Mouse (Mus musculus): Measurements from ENCODE around the gene Sel1l3. TPM values are rescaled to one million over a fixed set of nuclear protein-coding genes. Genes with fewer than 3 reads are reported as not detected.

Gene Sel1l3
- polyA plus RNA-seq, 1 experiment from 2014 or later, result 6.9 TPM

DNA sequence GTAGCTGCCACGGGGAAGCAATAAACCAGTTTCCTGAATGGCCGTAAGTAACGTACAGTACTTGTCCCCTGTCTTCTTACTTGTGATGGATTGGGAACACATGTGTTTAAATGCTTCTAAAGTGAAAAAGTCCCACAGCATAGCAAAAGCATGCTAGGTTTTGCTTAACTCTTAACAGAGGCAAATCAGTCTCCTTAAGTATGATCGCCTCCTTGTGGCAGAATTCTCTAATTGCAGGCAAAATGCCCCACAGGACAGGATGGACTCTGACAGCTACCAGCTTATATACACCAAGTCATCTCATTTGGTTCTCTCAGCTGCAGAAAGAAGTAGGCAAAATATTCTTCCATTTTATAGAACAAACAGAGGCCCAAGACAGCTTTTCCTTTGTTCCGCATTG, 100.8 kb downstream of the Sel1l3 start:
- peaks cover 5% of the 10 kb centered on the region; the same call in 1 of the 2 replicates for H3K9me3 ChIP-seq (ENCODE audit: control insufficient read depth, low read length)
- no peaks in the 10 kb centered on the region for H3K27me3 ChIP-seq (replicated peaks; ENCODE audit: control insufficient read depth, insufficient read depth, low read length)
- no peak overlapping the region for H3K4me2 ChIP-seq (ENCODE audit: low read depth, low read length)
- no peak overlapping the region for H3K4me3 ChIP-seq (ENCODE audit: low read depth, low read length)
- H3K9ac ChIP-seq (ENCODE audit: low read depth, low read length), result no peak overlapping the region
- 81% methylated on average over 5 of the region's 5 CpGs for WGBS
- H3K36me3 ChIP-seq (ENCODE audit: control insufficient read depth, insufficient read depth, low read length), result no peaks in the 10 kb centered on the region
- no peak for ATAC-seq (ENCODE audit: low read depth)
- DNase-seq (ENCODE audit: low spot score), result no peak
- no peak overlapping the region for H3K27ac ChIP-seq (replicated peaks; ENCODE audit: low read depth, low read length)
- H3K4me1 ChIP-seq (ENCODE audit: control insufficient read depth, insufficient read depth, low read length), result no peaks in the 10 kb centered on the region

DNA sequence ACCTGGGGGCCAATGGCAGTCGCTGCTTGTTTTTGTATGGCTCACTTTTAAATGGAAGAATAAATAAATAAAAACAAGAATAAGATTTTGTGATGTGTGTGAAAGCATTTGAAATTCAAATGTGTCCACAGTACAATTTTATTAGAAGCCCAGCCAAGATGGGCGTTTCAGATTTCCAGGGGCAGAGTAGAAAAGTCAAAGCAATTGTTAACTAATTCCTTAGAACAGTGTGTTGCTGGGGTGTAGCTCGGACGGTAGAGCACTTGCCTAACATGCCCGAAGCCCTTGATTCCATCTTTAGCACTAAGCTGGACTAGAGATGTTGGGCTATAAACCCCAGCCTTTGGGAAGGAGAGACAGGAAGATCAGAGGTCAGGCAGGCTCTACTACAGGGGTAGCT, 102.7 kb downstream of the Sel1l3 start:
- no peak overlapping the region for H3K4me2 ChIP-seq (ENCODE audit: low read depth, low read length)
- H3K36me3 ChIP-seq (ENCODE audit: control insufficient read depth, insufficient read depth, low read length), result no peaks in the 10 kb centered on the region
- WGBS, result 68% methylated on average over 5 of the region's 5 CpGs
- DNase-seq (ENCODE audit: low spot score), result no peak
- ATAC-seq (ENCODE audit: low read depth), result no peak
- no peak overlapping the region for H3K4me3 ChIP-seq (ENCODE audit: low read depth, low read length)
- H3K9me3 ChIP-seq (ENCODE audit: control insufficient read depth, low read length), result peaks cover 5% of the 10 kb centered on the region; the same call in 1 of the 2 replicates
- H3K27ac ChIP-seq (replicated peaks; ENCODE audit: low read depth, low read length), result no peak overlapping the region
- no peak overlapping the region for H3K9ac ChIP-seq (ENCODE audit: low read depth, low read length)
- H3K4me1 ChIP-seq (ENCODE audit: control insufficient read depth, insufficient read depth, low read length), result no peaks in the 10 kb centered on the region
- H3K27me3 ChIP-seq (replicated peaks; ENCODE audit: control insufficient read depth, insufficient read depth, low read length), result no peaks in the 10 kb centered on the region

DNA sequence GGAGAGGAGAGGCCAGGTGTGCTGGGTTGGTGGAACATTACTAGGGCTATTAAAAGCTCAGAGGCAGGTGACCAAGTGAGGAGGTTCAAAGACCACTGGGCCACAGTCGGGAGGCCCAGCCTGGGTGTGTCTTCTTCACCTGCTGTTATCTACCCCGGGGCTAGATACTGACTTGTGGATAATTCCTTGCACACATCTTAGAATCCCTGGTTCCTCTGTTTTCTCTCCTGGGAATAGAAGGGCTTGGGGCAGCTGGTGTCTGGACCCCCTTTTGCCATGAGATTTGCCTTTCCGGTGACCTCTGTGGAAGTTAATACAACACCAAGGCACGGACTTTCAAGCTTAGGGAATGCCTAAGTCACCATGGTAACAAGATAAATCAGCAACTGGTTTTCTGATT, 103.5 kb downstream of the Sel1l3 start:
- DNase-seq (ENCODE audit: low spot score) (no peak), ATAC-seq (ENCODE audit: low read depth) (no peak)
- Histone ChIP-seq H3K9ac (ENCODE audit: low read depth, low read length) (no peak overlapping the region), H3K4me1 (ENCODE audit: control insufficient read depth, insufficient read depth, low read length) (no peaks in the 10 kb centered on the region), H3K27me3 (replicated peaks; ENCODE audit: control insufficient read depth, insufficient read depth, low read length) (no peaks in the 10 kb centered on the region), H3K27ac (replicated peaks; ENCODE audit: low read depth, low read length) (no peak overlapping the region), H3K36me3 (ENCODE audit: control insufficient read depth, insufficient read depth, low read length) (no peaks in the 10 kb centered on the region), H3K4me3 (ENCODE audit: low read depth, low read length) (no peak overlapping the region), H3K9me3 (ENCODE audit: control insufficient read depth, low read length) (peaks cover 5% of the 10 kb centered on the region; the same call in 1 of the 2 replicates), H3K4me2 (ENCODE audit: low read depth, low read length) (no peak overlapping the region)
- 71% methylated on average over 4 of the region's 4 CpGs for WGBS

DNA sequence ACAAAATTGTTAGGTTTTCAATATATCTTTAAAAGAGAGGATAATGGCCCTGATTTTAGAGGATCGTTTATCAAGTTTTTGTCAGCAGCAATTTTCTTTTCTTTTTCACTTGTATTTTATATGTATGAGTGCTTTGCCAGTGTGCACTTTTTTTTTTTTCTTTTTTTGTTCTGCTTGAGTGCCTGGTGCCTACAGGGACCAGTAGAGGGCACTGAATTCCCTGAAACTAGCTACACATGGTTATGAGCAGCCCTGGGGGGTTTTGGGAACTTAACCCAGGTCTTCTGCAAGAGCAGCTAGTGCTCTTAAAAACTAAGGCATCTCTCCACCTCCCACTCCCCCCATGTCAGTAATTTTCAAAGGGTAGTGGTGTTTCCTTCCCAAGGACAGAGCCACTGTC, 105.1 kb downstream of the Sel1l3 start:
- H3K4me2 ChIP-seq (ENCODE audit: low read depth, low read length), result no peak overlapping the region
- no peak overlapping the region for H3K4me3 ChIP-seq (ENCODE audit: low read depth, low read length)
- no peak overlapping the region for H3K27ac ChIP-seq (replicated peaks; ENCODE audit: low read depth, low read length)
- H3K4me1 ChIP-seq (ENCODE audit: control insufficient read depth, insufficient read depth, low read length), result no peaks in the 10 kb centered on the region
- WGBS, result 87% methylated on average over 1 of the region's 1 CpGs
- H3K9ac ChIP-seq (ENCODE audit: low read depth, low read length), result no peak overlapping the region
- no peaks in the 10 kb centered on the region for H3K36me3 ChIP-seq (ENCODE audit: control insufficient read depth, insufficient read depth, low read length)
- H3K27me3 ChIP-seq (replicated peaks; ENCODE audit: control insufficient read depth, insufficient read depth, low read length), result no peaks in the 10 kb centered on the region
- peak; percentile 24 for DNase-seq (ENCODE audit: low spot score)
- peaks cover 5% of the 10 kb centered on the region; the same call in 1 of the 2 replicates for H3K9me3 ChIP-seq (ENCODE audit: control insufficient read depth, low read length)
- no peak for ATAC-seq (ENCODE audit: low read depth)

DNA sequence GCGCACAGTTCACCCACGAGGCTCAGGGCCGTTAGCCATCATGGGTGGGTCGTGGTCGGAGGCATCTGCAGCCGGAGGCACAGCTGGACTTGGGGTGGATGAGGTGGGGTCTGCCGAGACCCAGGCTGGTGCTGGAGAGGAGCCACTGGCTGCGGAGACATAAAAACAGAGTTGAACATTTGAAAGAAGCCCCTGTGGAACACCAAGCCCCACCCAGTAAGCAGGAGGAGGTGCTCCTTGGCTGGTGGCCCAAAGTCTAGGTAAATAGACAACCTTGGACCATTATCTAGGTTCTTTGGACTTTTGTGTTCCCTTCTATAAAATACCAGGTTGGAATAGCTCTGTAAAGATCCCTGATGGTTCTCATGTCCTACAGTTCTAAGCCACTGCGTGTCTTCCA, 105.7 kb downstream of the Sel1l3 start:
- Histone ChIP-seq H3K4me2 (ENCODE audit: low read depth, low read length) (no peak overlapping the region), H3K36me3 (ENCODE audit: control insufficient read depth, insufficient read depth, low read length) (no peaks in the 10 kb centered on the region), H3K9ac (ENCODE audit: low read depth, low read length) (no peak overlapping the region), H3K4me1 (ENCODE audit: control insufficient read depth, insufficient read depth, low read length) (no peaks in the 10 kb centered on the region), H3K4me3 (ENCODE audit: low read depth, low read length) (no peak overlapping the region), H3K27ac (replicated peaks; ENCODE audit: low read depth, low read length) (no peak overlapping the region), H3K27me3 (replicated peaks; ENCODE audit: control insufficient read depth, insufficient read depth, low read length) (no peaks in the 10 kb centered on the region), H3K9me3 (ENCODE audit: control insufficient read depth, low read length) (peaks cover 1% of the 10 kb centered on the region; the same call in 1 of the 2 replicates)
- DNase-seq (ENCODE audit: low spot score), result no peak
- ATAC-seq (ENCODE audit: low read depth), result no peak
- WGBS, result 77% methylated on average over 9 of the region's 9 CpGs

DNA sequence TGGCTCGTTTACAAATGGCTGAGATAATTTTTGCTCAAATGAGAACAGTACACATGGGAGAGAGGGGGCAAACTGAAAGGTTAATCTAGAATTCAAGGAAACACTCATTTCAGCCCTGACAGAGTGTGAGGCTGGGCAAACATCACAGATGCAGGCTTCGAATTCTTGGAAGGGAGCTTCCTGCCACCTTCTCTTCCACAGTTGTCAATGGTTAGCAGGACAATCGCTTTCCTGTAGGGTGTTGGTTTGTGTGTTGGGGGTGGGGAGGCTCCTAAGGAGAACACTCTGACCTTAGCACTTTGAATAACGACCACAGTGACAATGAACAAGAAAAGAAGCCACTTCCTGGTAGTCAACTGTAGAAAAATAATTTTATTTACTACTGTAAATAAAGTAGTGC, 107.0 kb downstream of the Sel1l3 start:
- H3K4me1 ChIP-seq (ENCODE audit: control insufficient read depth, insufficient read depth, low read length), result no peaks in the 10 kb centered on the region
- H3K27ac ChIP-seq (replicated peaks; ENCODE audit: low read depth, low read length), result no peak overlapping the region
- 43% methylated on average over 4 of the region's 4 CpGs for WGBS
- no peak overlapping the region for H3K4me3 ChIP-seq (ENCODE audit: low read depth, low read length)
- H3K9me3 ChIP-seq (ENCODE audit: control insufficient read depth, low read length), result no peaks in the 10 kb centered on the region
- no peak for ATAC-seq (ENCODE audit: low read depth)
- DNase-seq (ENCODE audit: low spot score), result no peak
- no peak overlapping the region for H3K9ac ChIP-seq (ENCODE audit: low read depth, low read length)
- H3K27me3 ChIP-seq (replicated peaks; ENCODE audit: control insufficient read depth, insufficient read depth, low read length), result no peaks in the 10 kb centered on the region
- no peak overlapping the region for H3K4me2 ChIP-seq (ENCODE audit: low read depth, low read length)
- no peaks in the 10 kb centered on the region for H3K36me3 ChIP-seq (ENCODE audit: control insufficient read depth, insufficient read depth, low read length)

DNA sequence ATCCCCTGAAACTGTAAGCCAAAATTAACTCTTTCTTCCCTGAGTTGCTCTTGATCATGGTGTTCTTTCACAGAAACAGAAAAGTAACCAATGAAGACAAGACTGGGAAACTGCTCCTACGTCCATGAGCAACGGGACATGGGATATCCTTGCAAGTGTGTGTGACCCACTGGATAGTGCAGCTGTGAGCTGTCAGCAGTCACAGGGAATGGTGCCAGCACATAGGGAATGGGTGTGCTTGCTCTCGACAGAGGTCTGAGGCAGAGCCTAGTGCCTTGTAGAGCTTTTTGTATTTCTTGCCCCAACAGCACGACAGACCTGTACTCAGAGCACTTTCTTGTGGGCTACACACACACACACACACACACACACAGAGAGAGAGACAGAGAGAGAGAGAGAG, 107.6 kb downstream of the Sel1l3 start:
- no peak for ATAC-seq (ENCODE audit: low read depth)
- no peak overlapping the region for H3K4me2 ChIP-seq (ENCODE audit: low read depth, low read length)
- WGBS, result 68% methylated on average over 4 of the region's 4 CpGs

DNA sequence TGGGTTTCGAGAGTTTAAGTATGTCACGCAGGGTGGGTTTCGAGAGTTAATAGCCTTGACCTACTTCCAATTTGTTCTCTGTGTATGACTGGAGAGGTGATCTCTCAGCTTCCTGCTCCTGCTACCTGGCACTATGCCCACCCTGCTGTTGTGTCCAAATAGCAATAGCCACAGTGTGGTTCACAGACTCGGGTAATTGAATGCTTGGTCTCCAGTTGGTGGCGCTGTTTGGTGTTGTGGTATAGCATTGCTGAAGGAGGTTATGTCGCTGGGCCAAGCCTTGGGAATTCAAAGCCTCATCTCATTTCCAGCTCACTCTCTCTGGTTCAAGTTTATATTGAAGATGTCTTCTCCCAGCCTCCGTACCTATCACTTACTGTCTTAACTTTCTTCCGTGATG, 108.0 kb downstream of the Sel1l3 start:
- Histone ChIP-seq H3K27ac (replicated peaks; ENCODE audit: low read depth, low read length) (no peak overlapping the region), H3K4me2 (ENCODE audit: low read depth, low read length) (no peak overlapping the region), H3K9ac (ENCODE audit: low read depth, low read length) (no peak overlapping the region), H3K9me3 (ENCODE audit: control insufficient read depth, low read length) (no peaks in the 10 kb centered on the region), H3K4me1 (ENCODE audit: control insufficient read depth, insufficient read depth, low read length) (no peaks in the 10 kb centered on the region), H3K4me3 (ENCODE audit: low read depth, low read length) (no peak overlapping the region), H3K36me3 (ENCODE audit: control insufficient read depth, insufficient read depth, low read length) (no peaks in the 10 kb centered on the region), H3K27me3 (replicated peaks; ENCODE audit: control insufficient read depth, insufficient read depth, low read length) (no peaks in the 10 kb centered on the region)
- 67% methylated on average over 8 of the region's 8 CpGs for WGBS
- DNase-seq (ENCODE audit: low spot score) (peak; percentile 17), ATAC-seq (ENCODE audit: low read depth) (no peak)

More for the DNA sequence above, 107.6 kb downstream of the Sel1l3 start:
- Histone ChIP-seq H3K36me3 (ENCODE audit: control insufficient read depth, insufficient read depth, low read length) (no peaks in the 10 kb centered on the region), H3K9me3 (ENCODE audit: control insufficient read depth, low read length) (no peaks in the 10 kb centered on the region), H3K9ac (ENCODE audit: low read depth, low read length) (no peak overlapping the region), H3K27ac (replicated peaks; ENCODE audit: low read depth, low read length) (no peak overlapping the region), H3K27me3 (replicated peaks; ENCODE audit: control insufficient read depth, insufficient read depth, low read length) (no peaks in the 10 kb centered on the region), H3K4me1 (ENCODE audit: control insufficient read depth, insufficient read depth, low read length) (no peaks in the 10 kb centered on the region), H3K4me3 (ENCODE audit: low read depth, low read length) (no peak overlapping the region)
- DNase-seq (ENCODE audit: low spot score), result no peak

DNA sequence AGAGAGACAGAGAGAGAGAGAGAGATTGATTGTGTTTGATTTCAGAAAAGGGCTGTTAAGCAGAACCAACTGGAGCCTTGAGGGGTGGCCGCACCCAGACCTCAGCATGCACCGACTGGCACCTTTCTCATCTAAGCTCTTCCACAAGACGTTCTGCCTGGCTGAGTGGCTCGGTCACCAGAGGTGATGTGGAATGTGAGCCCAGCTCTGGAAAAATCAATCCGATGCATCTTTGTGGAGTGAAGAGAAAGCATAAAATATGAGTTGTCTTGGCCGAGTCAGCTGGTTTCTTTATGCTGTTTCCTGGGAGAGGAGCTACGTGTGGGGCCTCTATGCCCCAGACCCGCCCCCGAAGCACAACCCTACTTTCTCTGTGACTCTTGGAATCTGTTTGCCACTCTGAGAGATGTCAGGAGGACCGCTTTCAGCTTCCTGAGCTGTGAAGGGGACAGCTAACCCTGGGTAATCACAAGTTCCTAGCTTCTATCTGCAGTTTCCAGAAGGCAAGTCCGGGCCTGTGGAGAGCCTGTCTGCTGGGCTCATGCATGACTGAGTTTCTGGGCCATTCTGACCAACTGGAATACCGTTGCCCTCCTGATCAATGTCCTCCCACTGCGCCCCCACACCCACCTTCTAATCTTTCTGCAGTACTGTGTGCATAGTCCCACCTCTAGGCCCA, 109.4 kb downstream of the Sel1l3 start:
- 0 out of 2 replicates have a peak, but pooled peaks have one; percentile 19 for ATAC-seq (ENCODE audit: low read depth)
- H3K27ac ChIP-seq (replicated peaks; ENCODE audit: low read depth, low read length), result no peak overlapping the region
- H3K9me3 ChIP-seq (ENCODE audit: control insufficient read depth, low read length), result no peaks in the 10 kb centered on the region
- no peaks in the 10 kb centered on the region for H3K27me3 ChIP-seq (replicated peaks; ENCODE audit: control insufficient read depth, insufficient read depth, low read length)
- no peak overlapping the region for H3K4me3 ChIP-seq (ENCODE audit: low read depth, low read length)
- no peaks in the 10 kb centered on the region for H3K4me1 ChIP-seq (ENCODE audit: control insufficient read depth, insufficient read depth, low read length)
- no peak overlapping the region for H3K9ac ChIP-seq (ENCODE audit: low read depth, low read length)
- DNase-seq (ENCODE audit: low spot score), result no peak
- no peak overlapping the region for H3K4me2 ChIP-seq (ENCODE audit: low read depth, low read length)
- H3K36me3 ChIP-seq (ENCODE audit: control insufficient read depth, insufficient read depth, low read length), result no peaks in the 10 kb centered on the region
- WGBS, result 64% methylated on average over 13 of the region's 13 CpGs

All from embryonic facial prominence, embryonic 14.5 days (tissue).